15 mouse cellular contexts compared by ENCODE assay signal in genomic region chr1:193145101-193145500, GRCm38 (mm10).
"Had no signal": no experiment of that assay in that cellular context is flagged by ENCODE, and none has a peak within 500 bp of the region (broad histone marks: within the 10 kb centered on the region; RNA-seq: fewer than 3 reads in every experiment).

No protein-coding gene starts in this region.

- DNase-seq: gastrocnemius, postnatal 14 days; heart, adult 11 months; heart, adult 2 months; heart, postnatal 14 days; heart, postnatal 36 days; kidney, adult 11 months; kidney, adult 2 months; kidney, adult 9 months; kidney, postnatal 14 days; kidney, postnatal 36 days; layer of hippocampus, adult 9-11 months; layer of hippocampus, postnatal 36 days; liver had no signal

- ATAC-seq: hindbrain, postnatal 0 days; intestine, embryonic 16.5 days had no signal
